Mouse (Mus musculus) small intestine, adult 2 months (tissue): ENCODE measurements around the gene Cftr. TPM values are rescaled to one million over a fixed set of nuclear protein-coding genes. Genes with fewer than 3 reads are reported as not detected.

Experiments used
- H3K27ac ChIP-seq: fragments of 200-500 bp; 2 replicates; pipeline ENCODE4 v1.5.1; 2012; ENCODE audit warnings: low read depth, low read length, control low read depth, inconsistent platforms; ENCODE audit not compliant: insufficient read depth
- H3K27me3 ChIP-seq: fragments of 200-500 bp; 2 replicates; pipeline ENCODE4 v1.6.1; 2012; ENCODE audit warnings: mild to moderate bottlenecking, moderate library complexity, low read length, inconsistent platforms; ENCODE audit not compliant: control insufficient read depth, insufficient read depth
- H3K36me3 ChIP-seq: fragments of 200-500 bp; 2 replicates; pipeline ENCODE4 v1.6.1; 2012; ENCODE audit warnings: mild to moderate bottlenecking, low read length, control low read depth, inconsistent platforms; ENCODE audit not compliant: control insufficient read depth, insufficient read depth
- H3K4me1 ChIP-seq: fragments of 200-500 bp; 2 replicates; pipeline ENCODE4 v1.6.1; 2012; ENCODE audit warnings: low read length, inconsistent platforms, mixed read lengths; ENCODE audit not compliant: control insufficient read depth, insufficient read depth, insufficient read length
- H3K4me3 ChIP-seq: fragments of 200-500 bp; 2 replicates; pipeline ENCODE4 v1.5.1; 2012; ENCODE audit warnings: low read depth, mild to moderate bottlenecking, control low read depth, inconsistent platforms, low read length, moderate library complexity
- CTCF ChIP-seq: fragments of 200-500 bp; IDR thresholded peaks from 2 replicates; pipeline ENCODE4 v1.5.1; 2012; ENCODE audit warnings: low read depth, mild to moderate bottlenecking, control low read depth, inconsistent platforms, low read length, moderate library complexity, mixed read lengths; ENCODE audit not compliant: insufficient replicate concordance, insufficient read length; ENCODE audit errors: extremely low read depth
- POLR2A ChIP-seq: fragments of 200-500 bp; IDR thresholded peaks from 2 replicates; pipeline ENCODE4 v1.6.1; 2012; ENCODE audit warnings: low read depth, mild to moderate bottlenecking, control low read depth, inconsistent platforms, low read length, moderate library complexity
- whole genome bisulfite sequencing: fragments of 180-500 bp; shearing (Covaris S2); methylation state at CpG from one replicate; pipeline ENCODE4 v1.1.7; 2018; 5-methylcytosine and 5-hydroxymethylcytosine counted together
- polyA plus RNA-seq: library from polyadenylated mRNA; depleted of rRNA; stranded (reverse); fragments of >200 nt; gene quantifications from 2 replicates; pipeline ENCODE4 v1.2.3, GENCODE M21; 2012

The Cftr gene
- polyA plus RNA-seq, 1 experiment, result 1.9 TPM

- Histone ChIP-seq H3K27me3 (no peaks in the 10 kb centered on the region), H3K27ac (no peak overlapping the region; the same call in 1 of the 2 replicates), H3K4me3 (no peak overlapping the region), H3K36me3 (no peaks in the 10 kb centered on the region; the same call in 1 of the 2 replicates), H3K4me1 (peaks cover 9% of the 10 kb centered on the region)
- 29% methylated on average over 3 of the region's 3 CpGs for WGBS
- TF ChIP-seq CTCF (no peak), POLR2A (no peak)
Measured at GRCm38 (mm10) chr6:18180665-18181064, 10.2 kb downstream of the Cftr start.

GRCm38 (mm10) chr6:18182903-18183302, 12.4 kb downstream of the Cftr start:
- TF ChIP-seq POLR2A (no peak), CTCF (no peak)
- Histone ChIP-seq H3K4me3 (no peak overlapping the region), H3K27me3 (no peaks in the 10 kb centered on the region), H3K36me3 (no peaks in the 10 kb centered on the region), H3K27ac (0 out of 2 replicates have a peak overlapping the region, but pooled peaks have one; percentile 40), H3K4me1 (peaks cover 4% of the 10 kb centered on the region)

GRCm38 (mm10) chr6:18220691-18221090, 50.2 kb downstream of the Cftr start:
- no peaks in the 10 kb centered on the region for H3K4me1 ChIP-seq
- H3K4me3 ChIP-seq, result no peak overlapping the region
- peaks cover 23% of the 10 kb centered on the region; the same call in 1 of the 2 replicates for H3K36me3 ChIP-seq
- no peak overlapping the region for H3K27ac ChIP-seq
- TF ChIP-seq CTCF (no peak), POLR2A (no peak)
- H3K27me3 ChIP-seq, result no peaks in the 10 kb centered on the region
- WGBS, result 47% methylated on average over 1 of the region's 1 CpGs

- Histone ChIP-seq H3K4me1 (no peaks in the 10 kb centered on the region), H3K27me3 (no peaks in the 10 kb centered on the region), H3K4me3 (no peak overlapping the region), H3K36me3 (peaks cover 29% of the 10 kb centered on the region), H3K27ac (no peak overlapping the region)
- 86% methylated on average over 4 of the region's 4 CpGs for whole genome bisulfite sequencing
- TF ChIP-seq CTCF, result no peak
- TF ChIP-seq POLR2A, result no peak
Measured at GRCm38 (mm10) chr6:18223206-18223605, 52.7 kb downstream of the Cftr start.

- 72% methylated on average over 3 of the region's 3 CpGs for WGBS
- TF ChIP-seq POLR2A (no peak), CTCF (no peak)
Measured at GRCm38 (mm10) chr6:18225157-18225556, 54.7 kb downstream of the Cftr start.

GRCm38 (mm10) chr6:18246495-18246894, 76.0 kb downstream of the Cftr start:
- no peaks in the 10 kb centered on the region for H3K27me3 ChIP-seq
- peaks cover 7% of the 10 kb centered on the region; the same call in 1 of the 2 replicates for H3K4me1 ChIP-seq
- no peak overlapping the region for H3K4me3 ChIP-seq
- 59% methylated on average over 1 of the region's 1 CpGs for WGBS
- peaks cover 8% of the 10 kb centered on the region for H3K36me3 ChIP-seq
- no peak overlapping the region for H3K27ac ChIP-seq
- no peak for TF ChIP-seq CTCF
- TF ChIP-seq POLR2A, result no peak

More at GRCm38 (mm10) chr6:18225157-18225556, 54.7 kb downstream of the Cftr start:
- Histone ChIP-seq H3K4me1 (no peaks in the 10 kb centered on the region), H3K27me3 (no peaks in the 10 kb centered on the region), H3K36me3 (peaks cover 20% of the 10 kb centered on the region), H3K27ac (no peak overlapping the region), H3K4me3 (no peak overlapping the region)

GRCm38 (mm10) chr6:18247891-18248463, 77.5 kb downstream of the Cftr start:
- Histone ChIP-seq H3K27me3 (no peaks in the 10 kb centered on the region), H3K27ac (no peak overlapping the region), H3K4me1 (peaks cover 7% of the 10 kb centered on the region; the same call in 1 of the 2 replicates), H3K36me3 (peaks cover 2% of the 10 kb centered on the region; the same call in 1 of the 2 replicates), H3K4me3 (no peak overlapping the region)
- WGBS, result 19% methylated on average over 2 of the region's 2 CpGs
- TF ChIP-seq POLR2A (no peak), CTCF (no peak)

- Histone ChIP-seq H3K4me3 (no peak overlapping the region), H3K27me3 (no peaks in the 10 kb centered on the region), H3K27ac (no peak overlapping the region), H3K4me1 (peaks cover 5% of the 10 kb centered on the region; the same call in 1 of the 2 replicates), H3K36me3 (peaks cover 2% of the 10 kb centered on the region; the same call in 1 of the 2 replicates)
- 14% methylated on average over 4 of the region's 4 CpGs for WGBS
- TF ChIP-seq POLR2A, result no peak
- TF ChIP-seq CTCF, result no peak
Measured at GRCm38 (mm10) chr6:18248464-18248863, 78.0 kb downstream of the Cftr start.
